Mouse (Mus musculus): ENCODE results near the gene Thbs4. TPM values are rescaled to one million over a fixed set of nuclear protein-coding genes. Genes with fewer than 3 reads are reported as not detected.

Gene Thbs4
- polyA plus RNA-seq, 1 experiment from 2014 or later: 2.2 TPM

DNA sequence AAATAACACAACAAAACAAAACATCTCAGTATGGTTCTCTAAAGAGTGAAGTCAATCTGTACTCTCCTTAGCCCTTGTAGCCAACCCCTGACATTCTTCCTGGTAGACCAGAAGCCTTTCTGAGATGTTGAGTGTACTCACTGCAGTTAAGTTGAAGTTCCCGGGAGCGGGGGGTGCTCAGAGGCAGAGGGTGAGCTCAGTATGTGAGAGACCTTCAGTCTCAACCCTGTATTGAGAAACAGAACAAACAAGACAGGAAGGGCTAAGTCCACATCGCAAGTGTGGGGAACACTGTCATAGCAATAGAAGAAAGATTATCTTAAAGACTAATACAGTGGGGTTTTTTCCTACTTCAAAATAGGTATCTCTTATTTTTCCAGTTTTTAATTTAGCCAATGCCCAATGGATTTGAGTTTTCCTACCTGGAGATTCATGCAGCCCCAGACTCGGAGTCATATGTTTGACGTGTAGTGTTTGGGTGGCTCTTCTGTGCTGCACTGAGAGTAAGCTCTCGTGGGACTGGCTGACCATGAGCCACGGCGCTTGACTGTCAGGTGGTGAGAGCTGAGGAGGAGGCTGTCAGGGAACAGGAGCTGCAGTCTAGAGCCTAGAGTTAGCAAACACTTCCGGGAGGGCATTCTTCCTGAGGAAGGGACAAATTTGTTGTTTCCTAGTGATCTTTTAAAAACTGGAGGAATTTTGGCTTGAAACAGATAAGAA is 88.1 kb downstream of the Thbs4 start:
- WGBS: 91% methylated on average over 9 of the region's 9 CpGs
- Histone ChIP-seq H3K4me3 (no peak overlapping the region), H3K36me3 (replicated peaks) (0 out of 2 replicates have a peak, but pooled peaks cover 4% of the 10 kb centered on the region), H3K9ac (no peak overlapping the region), H3K27ac (no peak overlapping the region), H3K9me3 (no peaks in the 10 kb centered on the region), H3K4me2 (no peak overlapping the region), H3K4me1 (no peaks in the 10 kb centered on the region), H3K27me3 (replicated peaks) (no peaks in the 10 kb centered on the region)
- ATAC-seq (replicated peaks): no peak

DNA sequence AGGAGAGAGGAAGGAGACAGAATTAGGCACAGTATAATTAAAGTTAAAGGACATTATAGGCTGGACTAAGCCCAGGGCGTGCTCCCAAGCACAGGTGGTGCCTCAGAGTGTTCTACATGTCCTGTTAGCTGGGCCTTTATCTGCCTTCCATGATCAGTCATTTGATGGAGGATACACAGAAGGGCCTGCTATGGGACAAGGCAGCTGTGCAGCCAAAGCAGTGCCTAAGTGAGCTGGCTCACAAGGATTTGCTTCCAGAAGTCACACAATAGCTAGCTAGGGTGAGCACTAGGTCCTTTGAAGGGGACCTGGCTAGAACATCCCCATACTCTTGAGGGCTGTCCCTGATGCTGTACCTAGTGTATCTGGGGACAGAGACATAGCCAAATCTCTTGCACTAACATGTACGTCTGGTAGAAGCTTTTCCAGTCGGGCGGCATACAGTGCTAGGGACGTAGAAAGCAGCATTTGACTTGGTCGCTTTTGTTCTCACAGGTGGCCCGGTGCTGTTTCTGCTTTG is 89.5 kb downstream of the Thbs4 start:
- no peak overlapping the region for H3K4me3 ChIP-seq
- H3K27me3 ChIP-seq (replicated peaks): no peaks in the 10 kb centered on the region
- 94% methylated on average over 7 of the region's 7 CpGs for WGBS
- H3K4me1 ChIP-seq: no peaks in the 10 kb centered on the region
- H3K36me3 ChIP-seq (replicated peaks): 0 out of 2 replicates have a peak, but pooled peaks cover 4% of the 10 kb centered on the region
- no peaks in the 10 kb centered on the region for H3K9me3 ChIP-seq
- H3K9ac ChIP-seq: no peak overlapping the region
- no peak overlapping the region for H3K27ac ChIP-seq
- no peak overlapping the region for H3K4me2 ChIP-seq
- ATAC-seq (replicated peaks): no peak

DNA sequence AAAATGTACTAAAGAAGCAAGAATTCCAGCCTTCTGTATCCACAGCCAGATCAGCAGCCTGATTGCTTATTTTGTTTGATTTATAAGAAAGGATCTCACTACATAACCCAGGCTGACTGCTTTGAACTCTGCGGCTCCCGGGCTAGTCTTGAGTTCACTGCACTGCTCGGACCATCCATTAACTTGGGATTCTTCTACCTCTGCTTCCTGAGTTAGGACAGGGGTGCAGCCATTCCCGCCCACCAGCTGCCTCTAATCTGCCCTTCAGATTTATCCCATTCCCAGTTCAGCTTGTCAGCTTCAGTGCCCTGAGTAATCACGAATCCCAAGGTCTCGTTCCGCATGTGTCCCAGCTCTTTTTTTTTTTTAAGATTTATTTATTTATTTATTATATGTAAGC is 90.4 kb downstream of the Thbs4 start:
- Histone ChIP-seq H3K27me3 (replicated peaks) (no peaks in the 10 kb centered on the region), H3K36me3 (replicated peaks) (0 out of 2 replicates have a peak, but pooled peaks cover 4% of the 10 kb centered on the region), H3K27ac (no peak overlapping the region), H3K9me3 (no peaks in the 10 kb centered on the region), H3K4me3 (no peak overlapping the region), H3K4me1 (no peaks in the 10 kb centered on the region), H3K9ac (no peak overlapping the region), H3K4me2 (no peak overlapping the region)
- 51% methylated on average over 7 of the region's 7 CpGs for WGBS
- ATAC-seq (replicated peaks): no peak

DNA sequence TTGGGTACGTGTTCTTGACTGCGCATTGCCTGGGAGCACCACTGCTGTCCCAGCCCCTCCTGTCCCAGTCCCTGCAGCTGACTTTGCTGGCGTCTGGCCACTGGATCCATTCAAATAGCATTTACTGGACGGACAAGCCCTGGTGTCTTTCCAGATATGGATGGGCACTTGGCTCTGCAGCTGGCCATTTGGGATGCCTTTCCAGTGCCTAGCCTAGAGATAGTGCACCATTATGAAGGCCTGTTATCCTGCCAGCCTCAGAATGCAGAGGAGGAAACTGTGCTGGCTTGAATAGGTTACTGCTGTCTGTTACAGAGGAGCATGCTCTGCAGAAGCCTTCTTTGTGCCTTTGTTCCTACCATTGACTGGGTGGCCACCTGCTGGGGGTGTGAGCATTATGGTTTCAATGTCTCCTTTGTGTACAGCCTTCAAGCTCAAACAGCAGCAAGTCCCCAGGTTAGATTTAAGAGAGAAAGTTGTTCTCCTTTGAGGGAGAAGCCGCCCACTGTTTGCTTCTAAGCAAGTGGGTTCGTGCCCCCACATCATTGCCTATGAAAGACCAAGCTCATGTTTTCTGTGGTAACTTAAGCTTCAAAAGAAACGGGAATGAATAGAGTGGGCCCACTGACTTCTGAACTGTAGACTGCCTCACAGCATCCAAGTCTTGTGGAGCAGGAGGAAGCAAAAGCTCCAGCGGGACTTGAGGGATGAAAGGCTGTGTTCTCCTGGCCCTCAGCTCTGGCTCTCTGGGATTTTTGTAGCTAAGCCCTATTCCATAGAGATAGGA is 91.2 kb downstream of the Thbs4 start:
- Histone ChIP-seq H3K9ac (no peak overlapping the region), H3K4me2 (no peak overlapping the region), H3K4me3 (no peak overlapping the region), H3K4me1 (no peaks in the 10 kb centered on the region), H3K36me3 (replicated peaks) (0 out of 2 replicates have a peak, but pooled peaks cover 2% of the 10 kb centered on the region), H3K27ac (no peak overlapping the region), H3K9me3 (no peaks in the 10 kb centered on the region), H3K27me3 (replicated peaks) (no peaks in the 10 kb centered on the region)
- ATAC-seq (replicated peaks): peak; percentile 83
- 28% methylated on average over 8 of the region's 8 CpGs for WGBS

- Histone ChIP-seq H3K4me2 (no peak overlapping the region), H3K9ac (no peak overlapping the region), H3K4me3 (no peak overlapping the region), H3K9me3 (no peaks in the 10 kb centered on the region), H3K4me1 (no peaks in the 10 kb centered on the region), H3K27me3 (replicated peaks) (no peaks in the 10 kb centered on the region), H3K36me3 (replicated peaks) (no peaks in the 10 kb centered on the region), H3K27ac (no peak overlapping the region)
- 80% methylated on average over 5 of the region's 5 CpGs for WGBS
- ATAC-seq (replicated peaks): no peak
Measured at GRCm38 (mm10) chr13:92702035-92702434, 92.6 kb downstream of the Thbs4 start.

Other genes with a start within 250 kb of the Thbs4 start
- not detected in 2 replicates for gene Spz1, start 218.6 kb downstream of the Thbs4 start, polyA plus RNA-seq (2015; fragmentation: Nextera tagmentation; extraction: Ambion mirVana)
- 18.1 and 18.6 TPM in 2 replicates for gene Serinc5, start 183.7 kb downstream of the Thbs4 start, polyA plus RNA-seq (2015; fragmentation: Nextera tagmentation; extraction: Ambion mirVana)
- 4.1 and 4.2 TPM in 2 replicates for gene Mtx3, start 49.9 kb upstream of the Thbs4 start, polyA plus RNA-seq (2015; fragmentation: Nextera tagmentation; extraction: Ambion mirVana)

Measured in midbrain, embryonic 15.5 days (tissue).